Mouse (Mus musculus) spleen, adult 10 weeks (tissue): ENCODE measurements around the gene Wnk1. TPM values are rescaled to one million over a fixed set of nuclear protein-coding genes. Genes with fewer than 3 reads are reported as not detected.

Source experiments
- polyA plus RNA-seq: library from polyadenylated mRNA; stranded (reverse); fragments of 350-450 nt; fragmentation: Illumina TruSeq; extraction: RNeasy Lipid Tissue Mini Kit (QIAGEN cat#74804); gene quantifications from one replicate; pipeline ENCODE4 v1.2.3, GENCODE M21; 2015; ENCODE audit warnings: low replicate concordance; ENCODE audit not compliant: insufficient read depth

Wnk1 gene
- 355 TPM for polyA plus RNA-seq

DNA sequence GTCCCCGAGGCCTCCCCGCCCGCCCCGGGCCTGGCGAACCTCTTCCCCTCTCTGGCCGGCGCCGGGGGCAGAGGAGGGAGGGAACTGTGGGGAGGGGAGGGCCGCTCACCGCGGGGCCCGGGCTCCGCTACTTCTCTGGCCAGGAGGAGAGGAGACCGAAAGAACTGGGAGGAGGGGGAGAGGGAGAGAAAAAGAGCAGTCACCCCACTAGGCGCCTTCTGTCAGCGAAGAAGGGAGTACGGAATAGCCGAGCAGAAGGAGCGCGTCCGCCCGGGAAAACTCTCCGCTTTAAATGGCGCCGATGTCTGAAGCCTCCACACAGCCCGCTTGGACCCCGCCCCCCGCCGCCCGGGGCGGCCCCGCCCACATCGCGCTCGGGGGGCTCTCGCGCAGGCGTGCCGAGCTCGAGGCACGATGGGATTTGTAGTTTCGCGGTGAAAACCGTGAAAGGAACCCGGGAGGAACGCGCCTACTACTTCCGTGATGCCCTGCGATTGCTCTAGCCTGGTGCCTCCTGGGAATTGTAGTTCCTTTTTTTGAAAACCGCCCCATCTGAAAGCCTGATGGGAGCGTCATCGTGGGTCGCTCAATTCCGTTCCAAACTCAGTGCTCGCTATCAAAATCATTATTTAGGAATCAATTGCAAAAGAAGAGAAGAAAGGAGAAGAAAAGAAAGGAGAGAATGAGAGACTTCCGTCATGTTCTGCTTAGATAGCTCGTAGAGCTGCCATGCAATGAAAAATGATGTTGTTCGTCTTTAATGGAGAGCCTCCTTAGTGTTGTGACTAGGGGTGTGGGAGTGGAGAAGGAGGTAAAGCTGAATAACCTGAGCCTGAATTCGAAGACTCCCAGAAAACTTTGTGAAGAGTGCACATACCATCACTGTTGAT lies at the start of gene Wnk1:
TSS of gene Wnk1 (minus strand) at position 307 of the 890 bp plus-strand sequence.

GRCm38 (mm10) chr6:119902204-119903080 lies 136.0 kb downstream of the Wnk1 start, which contains the start of gene Rad52:
Gene Rad52, plus strand, starts transcription at chr6:119902698.

Other genes with a start within 250 kb of the Wnk1 start
- 7.2 TPM for gene Erc1, start 190.5 kb downstream of the Wnk1 start, polyA plus RNA-seq
- 41.1 TPM for gene Rad52, start 136.0 kb downstream of the Wnk1 start, polyA plus RNA-seq
- not detected for gene Ninj2, start 54.7 kb upstream of the Wnk1 start, polyA plus RNA-seq